Mouse (Mus musculus): Measurements from ENCODE around the gene Gpr19.

DNA sequence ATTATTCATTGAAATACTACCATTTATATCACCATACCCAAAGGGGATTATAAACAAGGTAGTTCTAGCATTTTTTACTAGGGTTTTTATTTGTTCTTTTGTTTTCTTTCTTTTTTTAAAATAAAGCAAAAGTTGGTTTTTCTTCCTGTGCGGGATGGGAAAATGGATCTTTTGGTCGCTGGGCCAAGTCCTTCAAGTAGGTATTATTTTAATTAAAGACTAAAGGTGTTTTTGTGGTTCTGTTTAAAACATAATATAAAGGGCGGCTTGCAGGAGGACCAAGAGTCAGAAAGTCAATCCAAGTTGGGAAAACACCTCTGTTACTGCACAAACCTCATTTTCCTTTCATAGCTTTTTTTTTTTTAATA, 27.9 kb upstream of the Gpr19 start:
- no peak for TF ChIP-seq CTCF (IDR thresholded peaks at IDR 0.05; ENCODE audit: control insufficient read depth, insufficient read depth, low read length)
- TF ChIP-seq POLR2A (IDR thresholded peaks at IDR 0.05; ENCODE audit: borderline replicate concordance, control insufficient read depth, low read depth, low read length) = no peak

Data from bone marrow, adult 2 months (tissue).